Mouse (Mus musculus): ENCODE data around the gene Gpr160.
A peak's percentile ranks its signal among the peaks of the same experiment; 100 is the strongest.

Gene Gpr160

DNA sequence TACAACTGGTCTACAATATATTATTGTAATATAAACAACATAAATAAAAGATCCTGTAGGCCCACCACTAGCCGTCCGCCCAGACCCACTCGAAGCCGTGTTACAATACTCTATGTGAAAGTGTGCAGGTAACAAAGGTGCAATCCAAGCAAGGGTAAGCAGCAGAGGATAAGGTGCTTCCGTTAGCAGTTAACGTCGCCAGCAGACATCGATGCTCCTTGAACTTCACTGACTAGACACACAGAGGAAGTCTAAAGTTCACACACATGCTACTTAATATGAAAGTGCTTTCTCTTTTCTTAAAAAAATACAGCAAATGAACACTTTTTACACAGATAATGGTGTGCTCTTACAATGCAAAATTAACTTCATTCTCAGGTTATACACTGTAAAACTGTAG lies 43.7 kb downstream of the Gpr160 start:
- DNase-seq (ENCODE audit: low spot score in 2 of 2) = no peak

DNA sequence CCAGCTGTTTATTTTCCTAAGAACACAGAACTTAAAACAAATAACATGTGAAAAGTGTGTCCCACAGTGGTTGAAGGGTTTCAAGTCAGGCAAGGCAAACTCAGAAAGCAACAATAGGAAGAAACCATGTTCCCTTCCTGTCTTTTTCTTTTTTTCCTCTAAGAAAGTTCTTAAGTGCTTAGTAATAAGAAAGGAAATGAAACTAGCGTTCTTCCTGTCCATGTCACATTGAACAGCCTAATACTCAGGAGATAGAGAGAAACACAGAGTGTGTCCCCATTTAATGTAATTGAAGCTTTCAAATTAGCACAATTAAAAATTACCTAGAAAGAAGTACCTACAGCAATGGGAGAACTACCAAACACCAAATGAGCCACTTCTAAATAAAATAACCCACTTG lies 48.9 kb downstream of the Gpr160 start:
- DNase-seq (ENCODE audit: low spot score in 2 of 2) = no peak

DNA sequence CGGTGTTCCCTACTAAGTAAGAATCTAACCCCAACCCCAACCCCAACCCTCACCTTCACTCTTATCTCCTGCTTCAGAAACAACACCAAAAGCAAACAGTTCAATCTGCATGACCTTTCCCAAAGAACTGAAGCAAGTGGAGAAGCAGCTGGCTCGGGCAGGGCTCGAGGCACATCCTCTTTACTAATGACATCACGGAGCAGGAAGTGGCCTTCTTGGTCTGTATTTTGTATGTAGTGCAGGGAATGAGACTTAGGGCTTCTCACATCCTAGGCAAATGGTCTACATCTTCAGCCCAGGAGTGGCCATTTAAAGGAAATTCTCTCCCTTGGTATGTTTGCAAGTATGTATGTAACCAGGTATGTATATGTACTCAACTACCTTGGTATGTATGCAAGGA lies 61.4 kb downstream of the Gpr160 start:
- DNase-seq (ENCODE audit: low spot score in 2 of 2) = no peak

DNA sequence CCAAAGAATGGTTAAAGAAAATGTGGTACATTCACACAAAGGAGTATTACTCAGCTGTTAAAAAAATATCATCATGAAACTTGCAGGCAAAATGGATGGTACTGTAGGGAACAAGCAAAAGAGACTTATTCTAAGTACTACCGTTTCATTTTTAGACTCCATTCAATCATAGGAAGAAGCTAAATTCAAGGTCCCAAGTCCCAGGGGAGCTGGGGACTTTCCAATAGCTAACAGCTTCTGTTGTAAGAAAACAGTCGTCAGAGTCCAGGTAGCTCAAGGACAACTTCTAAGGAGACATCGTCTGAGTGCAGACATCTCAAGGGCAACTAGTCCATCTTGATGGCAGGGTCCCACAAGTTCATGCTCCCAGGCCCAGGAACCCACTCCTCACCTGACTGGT lies 71.9 kb downstream of the Gpr160 start:
- no peak for DNase-seq (ENCODE audit: low spot score in 2 of 2)

DNA sequence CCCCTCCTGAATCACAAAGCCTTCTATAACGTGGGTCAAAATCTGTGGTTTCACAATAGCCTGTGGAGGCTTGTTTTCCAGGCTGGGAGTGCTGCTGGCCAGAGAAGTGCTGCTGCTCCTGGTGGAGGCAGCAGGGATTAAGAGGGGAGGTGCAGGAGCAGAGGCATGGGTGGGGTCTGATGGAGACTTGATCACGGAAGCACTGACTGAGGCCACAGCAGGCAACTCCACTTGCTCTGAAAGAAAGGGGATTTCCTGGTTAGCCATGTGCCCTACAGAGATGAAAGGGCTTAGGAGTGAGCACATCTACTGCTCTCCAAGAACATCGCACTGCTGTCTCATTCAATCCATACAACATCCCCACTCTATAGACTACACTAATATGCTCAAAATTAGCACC lies 74.1 kb downstream of the Gpr160 start:
- DNase-seq (ENCODE audit: low spot score in 2 of 2) = peak in 1 of 2 experiments; percentile 15

DNA sequence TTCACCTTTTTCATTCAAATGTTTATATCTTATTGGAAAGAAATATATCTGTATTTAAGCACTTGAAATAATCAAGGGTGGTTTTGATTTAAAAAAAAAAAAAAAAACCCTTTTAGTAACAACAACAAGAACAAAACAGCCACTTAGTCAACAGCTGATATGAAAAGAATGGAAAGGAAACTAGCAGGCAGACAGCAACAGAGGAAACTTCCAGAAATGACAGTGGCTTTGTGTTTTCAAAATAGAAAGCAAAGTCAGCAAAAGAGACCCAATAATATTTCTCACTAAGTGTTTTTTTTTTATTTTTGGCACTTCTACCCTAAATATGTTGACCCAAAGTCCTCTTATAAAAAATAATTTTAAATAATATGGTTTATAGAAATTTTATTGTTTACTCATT lies 78.6 kb downstream of the Gpr160 start:
- no peak for DNase-seq (ENCODE audit: low spot score in 2 of 2)

Measured in urinary bladder, postnatal 36 days (tissue).